ENCODE assay signal across 9 mouse cellular contexts in the genomic region with DNA sequence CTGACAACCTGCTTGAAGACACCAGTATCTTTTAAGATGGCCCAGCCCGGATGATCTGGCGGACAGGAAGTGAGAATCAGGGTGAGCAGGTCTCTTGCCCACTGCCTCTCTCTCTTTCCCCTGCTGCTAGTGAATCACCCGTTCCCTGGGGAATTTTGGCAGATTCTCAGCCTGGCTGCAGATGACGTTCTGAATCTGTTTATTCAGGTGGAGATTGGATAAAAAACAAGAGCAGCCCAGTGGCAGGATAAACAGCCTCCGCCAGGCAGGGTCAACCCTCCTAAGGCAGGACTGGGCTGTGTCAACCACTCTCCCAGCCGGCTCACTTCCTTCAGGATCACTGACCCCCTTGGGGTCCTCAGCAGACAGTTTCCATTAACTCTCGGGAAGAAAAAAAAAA. TPM values are rescaled to one million over a fixed set of nuclear protein-coding genes. Genes with fewer than 3 reads are reported as not detected.
DNase-seq lines count a peak whose midpoint lies in the region; ATAC-seq and TF ChIP-seq lines count a peak whose summit lies in the region.
"Had no signal": no experiment of that assay in that cellular context is flagged by ENCODE, and none has a peak within 500 bp of the region (broad histone marks: within the 10 kb centered on the region; RNA-seq: fewer than 3 reads in every experiment).

No protein-coding gene starts in this region.

- peak overlapping the region; percentile 66 for H3K27ac ChIP-seq in liver, adult 2 months (replicated peaks; ENCODE audit: insufficient read depth, low read depth, low read length)
- H3K27ac ChIP-seq in liver, embryonic 12.5 days, result no peak overlapping the region
- no peak overlapping the region; the same call in 1 of the 2 replicates for H3K27ac ChIP-seq in limb, embryonic 10.5 days

- H3K27me3 ChIP-seq in liver, adult 2 months (ENCODE audit: control insufficient read depth, insufficient read depth, low read length), result no peaks in the 10 kb centered on the region
- no peaks in the 10 kb centered on the region for H3K27me3 ChIP-seq in liver, embryonic 12.5 days (replicated peaks)
- H3K27me3 ChIP-seq in limb, embryonic 10.5 days (ENCODE audit: low read depth, poor library complexity, severe bottlenecking), result 0 out of 2 replicates have a peak, but pooled peaks cover 7% of the 10 kb centered on the region

- DNase-seq in liver, adult 2 months (ENCODE audit: extremely low read depth, low read depth, low spot score), result peak; percentile 88
- DNase-seq in cerebellum, adult 11 months, result peak; percentile 45
- DNase-seq in fibroblast of lung, adult 2 months (ENCODE audit: low read depth), result peak; percentile 67
- DNase-seq in layer of hippocampus, postnatal 14 days (ENCODE audit: low spot score in 2 of 2), result peak; percentile 55 to 69
- no peak for DNase-seq in spleen, postnatal 14 days (ENCODE audit: low spot score in 2 of 2)
- DNase-seq in limb, embryonic 10.5 days (ENCODE audit: low spot score), result no peak

- no peak overlapping the region for H3K4me3 ChIP-seq in liver, adult 2 months (ENCODE audit: insufficient read depth, low read depth, low read length)
- no peak overlapping the region for H3K4me3 ChIP-seq in liver, embryonic 12.5 days
- no peak overlapping the region for H3K4me3 ChIP-seq in limb, embryonic 10.5 days
- H3K4me3 ChIP-seq: megakaryocyte, embryonic 14.5 days had no signal

- TF ChIP-seq CTCF in liver, adult 2 months (IDR thresholded peaks at IDR 0.05; ENCODE audit: low read depth, low read length), result 0 out of 2 replicates have a peak, but pooled peaks have one; percentile 2

- H3K4me1 ChIP-seq in liver, adult 2 months (ENCODE audit: control insufficient read depth, insufficient read depth, low read length), result peaks cover 17% of the 10 kb centered on the region
- H3K4me1 ChIP-seq in liver, embryonic 12.5 days, result peaks cover 9% of the 10 kb centered on the region; the same call in 1 of the 2 replicates
- H3K4me1 ChIP-seq in limb, embryonic 10.5 days, result peaks cover 57% of the 10 kb centered on the region
- H3K4me1 ChIP-seq: megakaryocyte, embryonic 14.5 days had no signal

- peaks cover 19% of the 10 kb centered on the region for H3K79me2 ChIP-seq in liver, adult 2 months (ENCODE audit: control insufficient read depth, insufficient read depth, low read length)

- 14% methylated on average over 7 of the region's 7 CpGs for WGBS in liver, adult 2 months
- 37% methylated on average over 7 of the region's 7 CpGs for WGBS in liver, embryonic 12.5 days (ENCODE audit: insufficient replicate concordance)
- whole genome bisulfite sequencing in limb, embryonic 10.5 days, result 22% methylated on average over 7 of the region's 7 CpGs

- ATAC-seq in liver, embryonic 12.5 days, result no peak
- no peak for ATAC-seq in megakaryocyte-erythroid progenitor cell, adult 5-6 weeks (replicated peaks; ENCODE audit: low FRiP score, low TSS enrichment, poor library complexity, severe bottlenecking)

- no peak overlapping the region for H3K4me2 ChIP-seq in liver, embryonic 12.5 days

- no peak for TF ChIP-seq POLR2A in liver, adult 2 months (IDR thresholded peaks at IDR 0.05; ENCODE audit: extremely low read depth, insufficient read depth, low read length)

- peak overlapping the region; percentile 37; the same call in 1 of the 2 replicates for H3K9ac ChIP-seq in liver, adult 2 months (ENCODE audit: low read depth, low read length)
- no peak overlapping the region for H3K9ac ChIP-seq in liver, embryonic 12.5 days

- H3K9me3 ChIP-seq in liver, embryonic 12.5 days (replicated peaks), result no peaks in the 10 kb centered on the region
- H3K9me3 ChIP-seq in limb, embryonic 10.5 days (replicated peaks), result no peaks in the 10 kb centered on the region
- H3K9me3 ChIP-seq: megakaryocyte, embryonic 14.5 days had no signal

- H3K36me3 ChIP-seq in liver, adult 2 months (ENCODE audit: control insufficient read depth, insufficient read depth, low read length), result no peaks in the 10 kb centered on the region
- no peaks in the 10 kb centered on the region for H3K36me3 ChIP-seq in liver, embryonic 12.5 days
- peaks cover 5% of the 10 kb centered on the region; the same call in 1 of the 2 replicates for H3K36me3 ChIP-seq in limb, embryonic 10.5 days

RNA-seq across cellular contexts. Expression of a gene that starts 59.7 kb away (rescaled TPM):
- total RNA-seq in liver, adult 2 months (2014; rRNA removed), result 12.4 and 13.3 TPM in 2 replicates
- polyA plus RNA-seq in liver, adult 2 months (2012; rRNA removed), result 12.9 and 14.8 TPM in 2 replicates
- 2.4 and 2.8 TPM in 2 replicates for polyA plus RNA-seq in liver, embryonic 12.5 days (2016; fragmentation: Nextera tagmentation; extraction: Ambion mirVana)
- 10 to 100 TPM; 33.2 to 34.9 TPM for total RNA-seq in layer of hippocampus, postnatal 14 days (2021)
- 4.1 and 29.0 TPM in 2 replicates for total RNA-seq in megakaryocyte-erythroid progenitor cell, adult 5-6 weeks (2014; fragmentation: Nextera tagmentation)
- total RNA-seq in megakaryocyte-erythroid progenitor cell, adult 5-6 weeks (2017), result 2.7 and 3.5 TPM in 2 replicates
- polyA plus RNA-seq in limb, embryonic 10.5 days (2016; fragmentation: Nextera tagmentation; extraction: Ambion mirVana), result 13.7 and 15.7 TPM in 2 replicates

Comparison
In these comparisons a context has a peak if more than half of its experiments do, and no peak if none do; other contexts are left out.
1. DNase-seq: peak in liver, adult 2 months (single experiment), cerebellum, adult 11 months (single experiment), fibroblast of lung, adult 2 months (single experiment) and layer of hippocampus, postnatal 14 days (2 of 2); none in spleen, postnatal 14 days (0 of 2) and limb, embryonic 10.5 days (single experiment).